Mouse (Mus musculus): ENCODE data around the gene Eif3l.

Gene Eif3l

GRCm38 (mm10) chr15:79124331-79124875 lies 49.4 kb downstream of the Eif3l start:
- DNase-seq: no peak

DNA sequence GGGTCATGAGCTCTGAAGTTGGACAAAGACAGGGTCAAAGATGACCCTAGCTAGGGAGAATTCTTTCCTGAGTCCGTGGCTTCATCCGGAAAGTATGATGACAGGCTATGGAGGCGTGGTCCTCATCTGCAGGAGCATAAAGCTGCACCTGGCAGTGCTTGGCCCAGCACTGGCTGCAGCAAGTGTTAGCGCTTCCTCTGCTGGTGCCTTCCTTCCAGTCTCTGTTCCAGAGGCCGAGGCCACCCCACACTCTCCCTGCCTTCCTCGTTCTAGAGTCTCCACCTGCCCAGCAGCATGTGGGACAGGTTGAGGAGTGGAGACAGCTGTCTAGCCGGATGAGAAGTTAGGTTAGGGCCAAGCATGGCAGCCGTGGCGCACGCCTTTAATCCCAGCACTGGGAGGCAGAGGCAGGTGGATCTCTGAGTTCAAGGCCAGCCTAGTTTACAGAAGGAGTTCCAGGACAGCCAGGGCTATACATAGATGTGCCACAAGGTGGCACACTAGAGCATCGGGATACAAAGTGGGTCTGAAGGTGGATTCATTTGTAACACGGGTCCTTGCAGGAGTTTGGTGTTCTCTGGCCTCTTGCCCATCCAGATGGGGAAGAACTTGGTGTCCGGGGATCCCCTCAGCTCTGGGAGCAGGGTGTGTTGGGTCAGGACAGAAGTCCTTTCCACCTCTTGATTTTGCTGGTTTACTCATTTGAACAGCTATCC lies 51.4 kb downstream of the Eif3l start:
- DNase-seq: peak; percentile 55 to 60

- DNase-seq: no peak
Measured at GRCm38 (mm10) chr15:79127101-79127500, 52.1 kb downstream of the Eif3l start.

- no peak for DNase-seq
Measured at GRCm38 (mm10) chr15:79128208-79128607, 53.2 kb downstream of the Eif3l start.

- no peak for DNase-seq
Measured at GRCm38 (mm10) chr15:79129311-79129710, 54.3 kb downstream of the Eif3l start.

- peak; percentile 77 to 84 for DNase-seq
Measured at GRCm38 (mm10) chr15:79130782-79131181, 55.8 kb downstream of the Eif3l start.

DNA sequence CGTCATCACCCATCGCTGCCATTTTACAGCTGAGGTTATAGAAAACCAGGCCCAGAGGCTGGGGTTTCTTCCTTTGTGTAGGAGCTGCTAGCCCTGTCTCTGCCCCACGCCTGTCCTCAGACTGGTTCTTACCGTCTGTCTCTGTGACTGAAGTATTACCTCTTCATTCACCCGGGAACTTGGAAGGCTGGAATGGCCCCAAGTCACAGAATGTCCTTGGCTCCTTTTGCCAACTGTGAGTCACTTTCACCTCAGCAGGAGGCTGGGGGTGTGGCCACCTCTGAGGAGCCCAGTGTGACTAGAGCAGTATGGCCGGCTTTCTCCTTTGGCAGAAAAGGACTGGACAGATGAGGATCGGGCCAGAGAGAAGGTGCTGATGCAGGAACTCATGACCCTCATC lies 56.5 kb downstream of the Eif3l start:
- peak; percentile 92 to 95 for DNase-seq

DNA sequence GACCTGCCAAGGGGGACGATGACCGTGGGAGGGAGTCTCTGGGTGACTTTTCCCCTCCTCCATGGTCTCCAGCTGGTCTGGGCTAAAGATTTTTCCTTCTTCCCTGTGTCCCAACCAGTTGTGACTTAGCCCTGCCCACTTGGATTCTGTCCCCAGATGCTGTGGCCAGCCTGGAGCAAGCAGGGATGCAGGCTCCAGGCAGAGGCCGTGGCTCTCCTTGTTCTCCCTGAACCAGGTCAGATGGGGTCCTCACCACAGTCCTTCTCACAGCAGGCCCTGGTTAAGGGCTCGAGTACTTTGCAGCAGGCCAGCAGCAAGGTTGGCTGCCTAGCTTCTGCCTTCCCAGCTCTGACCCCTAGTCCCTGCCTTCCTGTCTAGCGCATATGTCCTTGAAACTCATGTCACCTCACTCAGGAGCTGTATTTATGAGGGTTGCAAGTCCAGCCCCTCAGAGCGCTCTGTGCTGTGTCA lies 58.2 kb downstream of the Eif3l start:
- DNase-seq: no peak

- no peak for DNase-seq
Measured at GRCm38 (mm10) chr15:79134496-79135270, 59.7 kb downstream of the Eif3l start.

GRCm38 (mm10) chr15:79135332-79135731 lies 60.4 kb downstream of the Eif3l start:
- no peak for DNase-seq

GRCm38 (mm10) chr15:79135783-79136575 lies 61.0 kb downstream of the Eif3l start:
- no peak for DNase-seq

- DNase-seq: no peak
Measured at GRCm38 (mm10) chr15:79139640-79140039, 64.7 kb downstream of the Eif3l start.

DNA sequence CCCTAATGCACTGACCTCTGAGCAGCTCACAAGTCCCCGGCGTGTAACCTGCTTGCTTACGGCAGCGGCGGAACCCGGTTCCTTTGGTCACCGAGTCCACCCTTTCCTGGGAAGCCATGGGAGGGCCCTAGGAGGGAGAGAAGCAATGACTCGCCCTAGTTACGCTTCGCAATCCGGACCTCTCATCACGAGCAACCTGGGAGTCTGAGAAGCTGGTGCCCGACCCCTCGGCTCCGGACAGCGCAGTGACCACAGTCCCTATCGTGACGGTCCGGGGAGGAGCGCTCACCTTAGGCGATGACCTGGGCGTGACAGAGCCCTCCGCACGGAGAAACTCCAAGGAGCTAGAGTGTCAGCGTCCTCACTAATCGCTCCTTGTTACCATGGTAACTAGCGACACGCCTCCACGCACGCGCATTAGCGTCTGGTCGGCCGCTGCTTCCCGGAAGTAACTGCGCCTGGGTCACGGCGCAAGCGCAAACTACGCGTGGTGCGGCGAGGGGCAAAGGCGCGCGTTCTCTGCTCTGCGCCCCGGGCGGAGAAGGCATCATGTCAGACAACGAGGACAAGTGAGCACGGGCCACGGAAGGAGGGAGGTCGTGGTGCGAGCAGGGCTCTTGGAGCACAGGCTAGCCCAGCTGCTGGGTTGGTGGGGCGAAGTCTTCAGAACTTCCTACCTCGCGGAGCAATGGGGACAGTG lies 66.0 kb downstream of the Eif3l start, which contains the start of the genes Polr2f and 1700088E04Rik:
Gene Polr2f (plus strand): TSS at position 144 of the 700 bp plus-strand sequence.
Gene 1700088E04Rik (minus strand): TSS at position 388 of the 700 bp plus-strand sequence.
- peak; percentile 94 to 96 for DNase-seq

- DNase-seq: no peak
Measured at GRCm38 (mm10) chr15:79141566-79141917, 66.6 kb downstream of the Eif3l start.

GRCm38 (mm10) chr15:79143316-79143715 lies 68.3 kb downstream of the Eif3l start:
- no peak for DNase-seq
